Mouse (Mus musculus): ENCODE data around the gene Zfp36l2. TPM values are rescaled to one million over a fixed set of nuclear protein-coding genes. Genes with fewer than 3 reads are reported as not detected.

The Zfp36l2 gene
- polyA plus RNA-seq, 1 experiment from 2014 or later, result 22.5 TPM

DNA sequence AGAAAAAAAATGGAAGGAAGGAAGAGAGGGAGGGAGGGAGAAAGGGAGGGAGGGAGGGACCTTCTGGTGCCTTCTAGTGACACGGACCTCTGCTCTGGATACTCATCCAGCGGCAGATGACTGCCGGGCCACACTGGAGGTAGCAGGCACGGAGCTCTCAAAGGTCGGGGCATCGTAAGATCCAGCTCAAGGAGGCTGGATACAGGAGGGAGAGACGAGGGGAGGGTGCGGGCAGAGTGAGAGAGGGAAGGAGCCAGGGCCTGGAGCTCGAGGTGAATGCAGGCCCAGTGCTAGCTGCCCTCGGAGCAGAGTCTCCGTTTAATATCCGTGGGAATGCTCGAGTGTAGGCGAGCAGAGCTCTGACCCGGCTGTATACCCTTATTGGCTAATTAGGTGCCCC lies 28.9 kb downstream of the Zfp36l2 start:
- Histone ChIP-seq H3K27me3 (ENCODE audit: control insufficient read depth, insufficient read depth, low read length) (no peaks in the 10 kb centered on the region), H3K36me3 (ENCODE audit: control insufficient read depth, insufficient read depth, low read length) (no peaks in the 10 kb centered on the region), H3K9ac (ENCODE audit: low read depth, low read length) (peak overlapping the region; percentile 34), H3K4me3 (ENCODE audit: low read length) (no peak overlapping the region), H3K4me2 (replicated peaks; ENCODE audit: low read depth, low read length) (no peak overlapping the region), H3K9me3 (ENCODE audit: control insufficient read depth, low read length) (no peaks in the 10 kb centered on the region), H3K27ac (ENCODE audit: low read depth, low read length) (peak overlapping the region; percentile 93; the same call in 1 of the 2 replicates), H3K4me1 (ENCODE audit: control insufficient read depth, insufficient read depth, low read length) (peaks cover 49% of the 10 kb centered on the region)
- ATAC-seq (ENCODE audit: low FRiP score, low TSS enrichment), result no peak
- WGBS, result 45% methylated on average over 15 of the region's 15 CpGs

DNA sequence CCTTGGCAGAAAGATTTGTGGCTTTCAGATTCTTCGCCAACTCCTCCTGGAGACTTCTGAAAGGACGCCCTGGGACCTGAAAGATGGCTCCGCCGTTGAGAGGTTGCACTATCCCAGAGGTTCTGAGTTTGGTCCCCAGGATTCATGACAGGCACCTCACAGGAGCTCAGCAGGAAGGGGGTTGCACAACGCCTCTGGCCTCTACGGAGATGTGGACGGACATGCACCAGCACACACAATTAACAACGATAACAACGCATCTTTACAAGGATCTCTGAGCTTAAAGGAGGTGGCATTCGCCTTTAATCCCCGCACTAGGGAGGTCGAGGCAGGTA lies 29.3 kb downstream of the Zfp36l2 start:
- Histone ChIP-seq H3K9me3 (ENCODE audit: control insufficient read depth, low read length) (no peaks in the 10 kb centered on the region), H3K27me3 (ENCODE audit: control insufficient read depth, insufficient read depth, low read length) (no peaks in the 10 kb centered on the region), H3K4me2 (replicated peaks; ENCODE audit: low read depth, low read length) (no peak overlapping the region), H3K4me3 (ENCODE audit: low read length) (no peak overlapping the region), H3K27ac (ENCODE audit: low read depth, low read length) (peak overlapping the region; percentile 93), H3K36me3 (ENCODE audit: control insufficient read depth, insufficient read depth, low read length) (no peaks in the 10 kb centered on the region), H3K9ac (ENCODE audit: low read depth, low read length) (no peak overlapping the region; the same call in 1 of the 2 replicates), H3K4me1 (ENCODE audit: control insufficient read depth, insufficient read depth, low read length) (peaks cover 49% of the 10 kb centered on the region)
- 65% methylated on average over 12 of the region's 12 CpGs for whole genome bisulfite sequencing
- ATAC-seq (ENCODE audit: low FRiP score, low TSS enrichment), result no peak

DNA sequence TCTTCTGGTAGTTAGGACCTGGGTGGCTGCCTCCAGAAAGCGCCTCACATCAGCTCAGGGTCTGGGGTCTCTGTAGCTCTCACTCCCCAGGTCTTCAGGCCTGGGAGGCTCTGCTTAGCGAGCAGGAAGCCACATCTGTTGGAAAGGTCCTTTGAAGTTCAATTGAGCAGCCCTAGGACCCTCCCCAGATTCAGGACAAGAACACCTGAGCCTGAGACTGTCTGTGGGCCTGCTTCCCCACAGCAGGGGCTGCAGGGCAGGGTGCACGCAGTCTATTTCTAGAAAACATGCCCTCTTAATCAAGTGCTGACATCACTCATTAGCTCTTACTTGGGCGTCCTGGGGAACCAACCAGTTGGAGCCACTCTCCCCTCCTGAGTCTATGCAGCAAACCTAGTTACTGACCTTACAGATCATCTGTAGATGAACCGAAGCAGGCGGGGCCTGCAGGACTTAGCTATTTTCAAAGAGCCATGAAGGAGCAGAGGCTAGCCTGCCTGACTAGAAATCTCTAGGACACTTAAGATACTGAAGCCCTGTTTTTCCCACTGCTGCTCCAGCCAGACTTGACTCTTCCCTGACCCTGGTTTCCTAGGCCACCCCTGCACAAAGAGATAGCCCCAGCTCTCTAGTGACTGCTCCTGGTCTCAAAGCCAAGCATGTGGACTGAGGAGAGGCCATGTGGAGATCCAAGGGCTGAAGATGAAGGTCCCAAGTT lies 29.8 kb downstream of the Zfp36l2 start:
- no peaks in the 10 kb centered on the region for H3K9me3 ChIP-seq (ENCODE audit: control insufficient read depth, low read length)
- no peaks in the 10 kb centered on the region for H3K36me3 ChIP-seq (ENCODE audit: control insufficient read depth, insufficient read depth, low read length)
- ATAC-seq (ENCODE audit: low FRiP score, low TSS enrichment), result no peak
- peak overlapping the region; percentile 93 for H3K27ac ChIP-seq (ENCODE audit: low read depth, low read length)
- H3K9ac ChIP-seq (ENCODE audit: low read depth, low read length), result no peak overlapping the region; the same call in 1 of the 2 replicates
- peaks cover 49% of the 10 kb centered on the region for H3K4me1 ChIP-seq (ENCODE audit: control insufficient read depth, insufficient read depth, low read length)
- H3K4me2 ChIP-seq (replicated peaks; ENCODE audit: low read depth, low read length), result no peak overlapping the region
- H3K27me3 ChIP-seq (ENCODE audit: control insufficient read depth, insufficient read depth, low read length), result no peaks in the 10 kb centered on the region
- H3K4me3 ChIP-seq (ENCODE audit: low read length), result no peak overlapping the region
- 62% methylated on average over 6 of the region's 6 CpGs for WGBS

DNA sequence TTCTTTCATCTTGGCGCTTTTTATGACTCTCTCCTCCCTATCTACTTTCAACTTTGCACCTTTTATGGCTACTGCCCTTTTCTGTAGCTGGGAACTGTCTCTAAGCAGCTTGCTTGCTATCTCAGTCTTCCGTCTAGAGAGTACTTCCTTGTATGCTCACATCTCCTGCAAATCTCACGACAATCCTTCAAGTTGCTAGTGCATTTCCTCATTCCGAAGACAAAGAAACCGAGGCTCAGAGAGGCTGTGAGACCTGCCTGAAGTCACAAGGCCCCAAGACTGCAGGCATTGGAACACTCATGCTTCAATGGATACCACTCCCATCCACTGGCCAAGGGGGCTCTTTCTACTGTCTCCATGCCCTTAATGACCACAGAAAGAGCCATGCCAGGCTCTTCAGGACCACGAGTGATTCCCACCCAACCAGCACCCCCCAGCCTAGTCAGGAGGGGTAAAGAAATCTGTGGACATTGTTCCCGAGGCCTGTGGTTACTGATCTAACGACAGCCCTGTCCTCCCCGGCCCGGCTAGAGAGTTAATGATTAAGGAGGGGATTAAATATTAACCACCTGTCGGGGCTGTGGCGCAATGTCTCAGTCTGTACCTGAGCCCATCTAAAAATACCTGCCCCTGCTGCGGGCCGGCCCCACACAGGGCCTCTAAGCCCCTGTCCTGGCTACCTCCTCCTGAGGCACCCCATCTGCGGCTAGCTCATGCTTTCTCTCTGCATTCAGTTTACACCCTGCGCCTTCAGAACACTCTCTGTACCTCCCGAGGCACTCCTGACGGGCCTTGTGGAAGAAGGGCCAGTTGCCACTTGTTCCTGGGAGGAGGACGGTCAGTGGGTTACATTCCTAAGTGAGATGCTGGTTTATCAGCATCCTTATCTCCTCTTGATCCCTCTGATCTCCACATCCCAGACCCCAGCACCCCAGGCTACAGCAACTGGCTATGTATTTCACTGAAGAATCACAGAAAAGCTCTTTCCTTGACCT lies 30.7 kb downstream of the Zfp36l2 start:
- Histone ChIP-seq H3K27me3 (ENCODE audit: control insufficient read depth, insufficient read depth, low read length) (no peaks in the 10 kb centered on the region; the same call in 1 of the 2 replicates), H3K4me1 (ENCODE audit: control insufficient read depth, insufficient read depth, low read length) (peaks cover 53% of the 10 kb centered on the region), H3K36me3 (ENCODE audit: control insufficient read depth, insufficient read depth, low read length) (no peaks in the 10 kb centered on the region), H3K9ac (ENCODE audit: low read depth, low read length) (no peak overlapping the region), H3K27ac (ENCODE audit: low read depth, low read length) (peak overlapping the region; percentile 93), H3K4me2 (replicated peaks; ENCODE audit: low read depth, low read length) (no peak overlapping the region), H3K9me3 (ENCODE audit: control insufficient read depth, low read length) (no peaks in the 10 kb centered on the region), H3K4me3 (ENCODE audit: low read length) (no peak overlapping the region)
- WGBS, result 29% methylated on average over 19 of the region's 19 CpGs
- peak; percentile 85 for ATAC-seq (ENCODE audit: low FRiP score, low TSS enrichment)

DNA sequence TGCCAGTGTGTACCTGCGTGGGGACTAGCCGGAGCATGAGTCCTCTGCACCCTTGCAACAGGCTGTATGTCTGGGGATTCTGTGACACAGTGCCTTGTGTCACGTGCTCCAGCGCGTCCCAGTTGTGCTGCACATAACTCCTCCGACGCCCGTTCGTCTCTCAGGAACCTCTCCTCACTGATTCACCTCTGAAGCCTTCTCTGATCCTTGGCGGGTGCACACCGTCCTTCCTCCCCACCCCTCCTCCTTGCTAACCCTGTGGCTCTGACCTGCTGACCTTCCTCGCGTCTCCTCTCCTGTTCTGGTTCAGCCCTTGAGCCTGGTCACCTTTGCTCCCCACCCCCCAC lies 31.5 kb downstream of the Zfp36l2 start:
- H3K4me2 ChIP-seq (replicated peaks; ENCODE audit: low read depth, low read length), result no peak overlapping the region
- peak overlapping the region; percentile 93 for H3K27ac ChIP-seq (ENCODE audit: low read depth, low read length)
- 15% methylated on average over 13 of the region's 13 CpGs for WGBS
- H3K4me3 ChIP-seq (ENCODE audit: low read length), result no peak overlapping the region
- no peaks in the 10 kb centered on the region; the same call in 1 of the 2 replicates for H3K27me3 ChIP-seq (ENCODE audit: control insufficient read depth, insufficient read depth, low read length)
- no peaks in the 10 kb centered on the region for H3K9me3 ChIP-seq (ENCODE audit: control insufficient read depth, low read length)
- H3K4me1 ChIP-seq (ENCODE audit: control insufficient read depth, insufficient read depth, low read length), result peaks cover 46% of the 10 kb centered on the region
- H3K36me3 ChIP-seq (ENCODE audit: control insufficient read depth, insufficient read depth, low read length), result no peaks in the 10 kb centered on the region
- ATAC-seq (ENCODE audit: low FRiP score, low TSS enrichment), result no peak
- no peak overlapping the region for H3K9ac ChIP-seq (ENCODE audit: low read depth, low read length)

DNA sequence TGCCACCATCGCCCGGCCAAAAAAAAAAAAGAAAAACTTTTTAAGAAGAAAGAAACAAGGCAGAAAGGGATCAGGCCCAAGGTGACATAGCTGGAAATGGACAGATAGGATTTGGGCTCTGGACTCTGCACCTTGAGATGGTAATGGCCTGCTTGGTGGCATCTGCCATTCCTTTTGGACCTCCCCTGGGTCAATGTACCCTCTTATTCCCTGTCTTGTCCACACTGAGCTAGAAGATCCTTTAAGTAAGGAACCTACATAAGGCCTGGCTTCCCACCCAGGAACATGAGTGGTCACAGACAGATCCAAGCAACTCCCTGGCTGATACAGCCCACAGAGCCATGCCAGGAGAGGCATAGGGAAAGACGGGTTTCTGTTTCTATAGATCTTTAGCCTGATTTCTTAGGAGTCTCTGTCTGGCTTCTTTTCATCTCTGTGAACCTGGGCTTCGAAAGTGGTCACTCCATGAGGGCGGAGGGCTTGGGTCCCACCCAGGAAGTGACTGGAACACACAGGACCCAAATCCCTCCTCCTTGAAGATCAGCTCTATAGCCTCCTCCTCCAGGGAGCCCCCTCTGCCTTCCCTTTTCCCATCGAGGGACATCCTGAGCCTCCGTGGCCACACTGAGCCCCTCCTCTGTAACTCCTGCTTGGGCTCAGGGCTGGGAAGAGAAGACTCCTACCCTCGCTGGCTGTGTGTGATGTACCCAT lies 32.1 kb downstream of the Zfp36l2 start:
- 65% methylated on average over 8 of the region's 8 CpGs for WGBS
- H3K4me2 ChIP-seq (replicated peaks; ENCODE audit: low read depth, low read length), result no peak overlapping the region
- H3K9ac ChIP-seq (ENCODE audit: low read depth, low read length), result no peak overlapping the region
- peaks cover 41% of the 10 kb centered on the region for H3K4me1 ChIP-seq (ENCODE audit: control insufficient read depth, insufficient read depth, low read length)
- no peak overlapping the region for H3K4me3 ChIP-seq (ENCODE audit: low read length)
- no peaks in the 10 kb centered on the region for H3K9me3 ChIP-seq (ENCODE audit: control insufficient read depth, low read length)
- no peak for ATAC-seq (ENCODE audit: low FRiP score, low TSS enrichment)
- H3K27me3 ChIP-seq (ENCODE audit: control insufficient read depth, insufficient read depth, low read length), result no peaks in the 10 kb centered on the region; the same call in 1 of the 2 replicates
- no peaks in the 10 kb centered on the region for H3K36me3 ChIP-seq (ENCODE audit: control insufficient read depth, insufficient read depth, low read length)
- peak overlapping the region; percentile 93; the same call in 1 of the 2 replicates for H3K27ac ChIP-seq (ENCODE audit: low read depth, low read length)

DNA sequence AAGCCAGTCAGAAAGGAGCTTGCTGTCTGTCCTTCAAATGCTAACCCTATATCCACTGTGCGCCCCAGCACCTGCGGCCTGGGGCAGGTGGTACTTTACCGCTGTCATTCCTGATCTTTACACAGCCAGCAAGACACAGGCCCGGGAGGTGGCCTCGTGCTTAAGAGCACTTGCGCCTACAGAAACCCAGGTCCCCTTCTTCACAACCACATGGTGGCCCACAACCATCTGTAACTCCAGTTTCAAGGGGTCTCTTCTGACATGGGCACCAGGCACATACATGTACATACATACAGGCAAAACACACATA lies 32.8 kb downstream of the Zfp36l2 start:
- Histone ChIP-seq H3K4me2 (replicated peaks; ENCODE audit: low read depth, low read length) (no peak overlapping the region), H3K9ac (ENCODE audit: low read depth, low read length) (no peak overlapping the region), H3K4me1 (ENCODE audit: control insufficient read depth, insufficient read depth, low read length) (peaks cover 41% of the 10 kb centered on the region), H3K27me3 (ENCODE audit: control insufficient read depth, insufficient read depth, low read length) (no peaks in the 10 kb centered on the region; the same call in 1 of the 2 replicates), H3K36me3 (ENCODE audit: control insufficient read depth, insufficient read depth, low read length) (no peaks in the 10 kb centered on the region), H3K27ac (ENCODE audit: low read depth, low read length) (no peak overlapping the region), H3K9me3 (ENCODE audit: control insufficient read depth, low read length) (no peaks in the 10 kb centered on the region), H3K4me3 (ENCODE audit: low read length) (no peak overlapping the region)
- WGBS, result 91% methylated on average over 6 of the region's 6 CpGs
- ATAC-seq (ENCODE audit: low FRiP score, low TSS enrichment), result no peak

DNA sequence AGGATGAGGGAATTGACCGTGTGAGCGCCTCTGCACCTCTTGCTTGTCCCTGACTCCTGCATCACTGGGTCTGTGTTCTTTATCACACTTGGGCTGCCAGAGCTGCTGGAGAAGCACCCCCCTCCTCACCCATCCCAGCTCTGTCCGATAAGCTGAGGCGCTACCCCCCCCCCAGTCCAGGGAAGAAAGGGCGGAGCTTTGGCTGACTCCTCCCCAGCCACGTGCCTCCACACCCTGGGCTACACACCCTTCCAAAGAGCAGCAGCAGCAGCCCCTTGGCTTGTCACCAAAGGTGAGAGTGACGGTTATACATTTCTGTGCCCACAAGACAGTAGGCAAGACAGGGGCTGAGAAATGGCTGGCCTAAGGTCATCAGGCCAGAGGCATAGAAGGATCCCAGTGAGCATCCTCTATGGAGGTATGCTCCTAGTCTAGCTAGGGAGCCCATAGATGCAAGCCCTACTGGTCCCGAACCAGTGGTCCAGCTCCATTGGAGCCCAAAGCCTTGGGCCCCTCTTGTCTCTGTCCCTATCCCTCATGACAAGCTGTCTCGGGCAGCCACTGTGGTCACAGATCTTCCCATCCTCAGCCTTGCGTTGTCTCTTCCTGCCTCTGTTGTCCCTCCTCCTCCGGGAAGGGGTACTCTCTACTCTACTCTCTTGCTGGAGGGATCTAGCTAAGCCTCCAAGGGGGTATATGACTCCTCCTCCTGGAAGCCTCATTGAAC lies 33.3 kb downstream of the Zfp36l2 start:
- ATAC-seq (ENCODE audit: low FRiP score, low TSS enrichment), result no peak
- no peak overlapping the region for H3K27ac ChIP-seq (ENCODE audit: low read depth, low read length)
- no peak overlapping the region for H3K4me3 ChIP-seq (ENCODE audit: low read length)
- no peaks in the 10 kb centered on the region for H3K9me3 ChIP-seq (ENCODE audit: control insufficient read depth, low read length)
- H3K4me2 ChIP-seq (replicated peaks; ENCODE audit: low read depth, low read length), result no peak overlapping the region
- peaks cover 44% of the 10 kb centered on the region for H3K4me1 ChIP-seq (ENCODE audit: control insufficient read depth, insufficient read depth, low read length)
- H3K9ac ChIP-seq (ENCODE audit: low read depth, low read length), result no peak overlapping the region
- H3K27me3 ChIP-seq (ENCODE audit: control insufficient read depth, insufficient read depth, low read length), result no peaks in the 10 kb centered on the region; the same call in 1 of the 2 replicates
- no peaks in the 10 kb centered on the region for H3K36me3 ChIP-seq (ENCODE audit: control insufficient read depth, insufficient read depth, low read length)
- WGBS, result 77% methylated on average over 10 of the region's 11 CpGs
